Mouse (Mus musculus) liver, postnatal 0 days (tissue): ENCODE measurements around the gene Tfrc.

Experiments used
- CTCF ChIP-seq: sonication (generic); IDR thresholded peaks from 2 replicates; pipeline ENCODE4 v1.5.1; 2016; ENCODE audit warnings: antibody characterized with exemption, low read depth
- EP300 ChIP-seq: IDR thresholded peaks from 2 replicates; pipeline ENCODE4 v1.6.1; 2016; ENCODE audit warnings: antibody characterized with exemption, low read depth, mild to moderate bottlenecking

GRCm38 (mm10) chr16:32599151-32599550 is 9.6 kb upstream of the Tfrc start:
- TF ChIP-seq CTCF, result no peak
- no peak for TF ChIP-seq EP300
